Mouse (Mus musculus) CH12.LX (cell line): ENCODE results near the gene Prkci.

Source experiments
- CHD1 ChIP-seq: IDR thresholded peaks from 2 replicates; pipeline ENCODE4 v1.6.1; 2012; ENCODE audit warnings: low read depth, low read length, improper control_type of control experiment, inconsistent platforms
- CHD2 ChIP-seq: IDR thresholded peaks from 2 replicates; pipeline ENCODE4 v1.6.1; 2011; ENCODE audit warnings: low read length, improper control_type of control experiment
- CTCF ChIP-seq, 2 experiments: IDR thresholded peaks in 1 of 2; conservative IDR thresholded peaks in 1 of 2; 2 replicates each; pipeline ENCODE4 v1.5.1; 2011 to 2012; ENCODE audit warnings: low read depth in 2 of 2, low read length in 2 of 2, improper control_type of control experiment in 1 of 2, inconsistent platforms in 1 of 2, mild to moderate bottlenecking in 1 of 2, moderate library complexity in 1 of 2
- EP300 ChIP-seq: IDR thresholded peaks from 2 replicates; pipeline ENCODE4 v1.6.1; 2011; ENCODE audit warnings: low read length, improper control_type of control experiment
- HCFC1 ChIP-seq: IDR thresholded peaks from 2 replicates; pipeline ENCODE4 v1.6.1; 2012; ENCODE audit warnings: low read depth, mild to moderate bottlenecking, inconsistent platforms, low read length, improper control_type of control experiment
- JUND ChIP-seq: conservative IDR thresholded peaks from 2 replicates; pipeline ENCODE4 v1.6.1; 2011; ENCODE audit warnings: low read depth, low read length, improper control_type of control experiment
- MAFK ChIP-seq: IDR thresholded peaks from 2 replicates; pipeline ENCODE4 v1.6.1; 2011; ENCODE audit warnings: low read length, improper control_type of control experiment; ENCODE audit not compliant: insufficient replicate concordance
- POLR2A ChIP-seq: IDR thresholded peaks from 2 replicates; pipeline ENCODE4 v1.6.1; 2011; ENCODE audit warnings: low read depth, mild to moderate bottlenecking, improper control_type of control experiment, low read length
- TCF12 ChIP-seq: IDR thresholded peaks from 2 replicates; pipeline ENCODE4 v1.6.1; 2014; ENCODE audit warnings: low read depth, mild to moderate bottlenecking, inconsistent platforms, low read length, improper control_type of control experiment
- USF1 ChIP-seq: IDR thresholded peaks from 2 replicates; pipeline ENCODE4 v1.6.1; 2014; ENCODE audit warnings: low read depth, mild to moderate bottlenecking, inconsistent platforms, low read length, improper control_type of control experiment
- ZKSCAN1 ChIP-seq: IDR thresholded peaks from 2 replicates; pipeline ENCODE4 v1.6.1; 2012; ENCODE audit warnings: low read depth, inconsistent platforms, low read length, improper control_type of control experiment, borderline replicate concordance

DNA sequence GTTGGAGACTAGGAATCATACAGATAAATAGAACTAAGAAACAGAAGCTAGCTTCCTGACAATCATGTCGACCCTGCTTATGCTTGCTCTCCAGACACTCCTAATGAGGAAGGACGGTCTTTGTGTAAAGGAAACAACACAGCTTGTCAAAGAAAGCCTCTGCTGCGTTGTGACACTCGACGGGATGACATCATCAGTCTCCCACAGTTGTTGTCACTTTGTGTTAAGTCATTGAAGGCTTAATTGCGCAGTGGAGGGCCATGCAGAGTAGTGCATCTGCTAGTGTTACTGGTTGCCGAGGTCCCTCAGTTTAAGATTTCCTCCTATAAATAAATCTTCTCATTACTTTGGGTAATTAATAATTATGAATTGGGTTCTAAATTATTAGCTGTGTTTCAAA is 54.8 kb downstream of the Prkci start:
- TF ChIP-seq HCFC1: no peak
- no peak for TF ChIP-seq USF1
- no peak for TF ChIP-seq CTCF (conservative IDR thresholded peaks at IDR 0.05 in 1 of 2, IDR thresholded peaks at IDR 0.05 in 1 of 2; ENCODE audit: low read depth in 2 of 2, low read length in 2 of 2)
- no peak for TF ChIP-seq MAFK
- TF ChIP-seq EP300: no peak
- no peak for TF ChIP-seq TCF12
- no peak for TF ChIP-seq CHD2
- TF ChIP-seq POLR2A: no peak
- TF ChIP-seq CHD1: no peak
- TF ChIP-seq JUND: no peak
- no peak for TF ChIP-seq ZKSCAN1
